Mouse (Mus musculus): ENCODE measurements at regions not wholly inside any gene's neighbourhood (a gene's known extent, or its start where the extent isn't known, plus 50 kb on each side); places are given as distances from the start of the nearest gene placed in this dataset.

DNA sequence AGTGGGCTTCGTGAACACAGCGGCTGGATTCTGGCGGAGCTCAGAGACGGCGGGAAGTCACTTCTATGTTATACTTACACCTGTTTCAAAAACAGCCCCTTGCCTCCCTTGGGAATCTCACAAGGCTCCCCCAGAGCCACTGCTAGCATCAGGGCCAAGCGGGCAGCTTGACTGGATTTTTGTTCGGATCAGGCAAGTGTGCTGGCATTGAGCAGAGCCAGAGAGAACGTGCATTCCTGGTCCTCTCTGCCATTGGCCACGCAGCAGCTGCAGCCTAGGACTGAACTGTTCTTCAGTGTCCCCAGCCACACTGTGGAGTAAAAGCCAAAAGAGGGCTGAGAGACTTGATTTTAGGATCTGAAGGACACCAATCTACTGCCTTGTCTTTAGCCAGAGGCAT is 195.6 kb upstream of the Lyplal1 start:
- TF ChIP-seq CTCF (conservative IDR thresholded peaks at IDR 0.05; ENCODE audit: insufficient read depth, insufficient read length, low read depth, low read length), result no peak
- no peak for TF ChIP-seq POLR2A (IDR thresholded peaks at IDR 0.05; ENCODE audit: low read depth, low read length)

All from kidney, adult 2 months (tissue).